Comparison of ENCODE assay signal across 16 mouse cellular contexts in genomic region chr4:105708080-105708796, GRCm38 (mm10).
A peak's percentile ranks its signal among the peaks of the same experiment; 100 is the strongest.
DNase-seq lines count a peak whose midpoint lies in the region; ATAC-seq and TF ChIP-seq lines count a peak whose summit lies in the region.
"Had no signal": no experiment of that assay in that cellular context is flagged by ENCODE, and none has a peak within 500 bp of the region (broad histone marks: within the 10 kb centered on the region; RNA-seq: fewer than 3 reads in every experiment).

No protein-coding gene starts in this region.

- peak; percentile 81 for TF ChIP-seq EP300 in lung, postnatal 0 days (IDR thresholded peaks at IDR 0.05)

- H3K4me1 ChIP-seq in kidney, embryonic 14.5 days (ENCODE audit: control insufficient read depth, insufficient read depth, low read length) = no peaks in the 10 kb centered on the region
- no peaks in the 10 kb centered on the region; the same call in 1 of the 2 replicates for H3K4me1 ChIP-seq in lung, postnatal 0 days (ENCODE audit: insufficient read depth, low read depth, low read length)
- H3K4me1 ChIP-seq: forebrain, embryonic 13.5 days; heart, embryonic 12.5 days; hindbrain, embryonic 10.5 days; liver, embryonic 13.5 days; midbrain, embryonic 10.5 days had no signal

- 41% methylated on average over 13 of the region's 13 CpGs for WGBS in kidney, embryonic 14.5 days
- WGBS in lung, postnatal 0 days = 54% methylated on average over 13 of the region's 13 CpGs

- H3K27me3 ChIP-seq in kidney, embryonic 14.5 days (ENCODE audit: control insufficient read depth, insufficient read depth, low read length) = no peaks in the 10 kb centered on the region
- no peaks in the 10 kb centered on the region for H3K27me3 ChIP-seq in lung, postnatal 0 days (replicated peaks; ENCODE audit: insufficient read depth, low read length)
- H3K27me3 ChIP-seq: forebrain, embryonic 13.5 days; heart, embryonic 12.5 days; liver, embryonic 13.5 days had no signal

- no peak overlapping the region for H3K9ac ChIP-seq in kidney, embryonic 14.5 days (ENCODE audit: low read depth, low read length)
- H3K9ac ChIP-seq in lung, postnatal 0 days (replicated peaks; ENCODE audit: low read depth) = no peak overlapping the region
- H3K9ac ChIP-seq: forebrain, embryonic 13.5 days; heart, embryonic 12.5 days; liver, embryonic 13.5 days had no signal

- no peak for TF ChIP-seq CTCF in lung, postnatal 0 days (IDR thresholded peaks at IDR 0.05)

- ATAC-seq in kidney, embryonic 14.5 days (ENCODE audit: low FRiP score, low TSS enrichment) = peak; percentile 79; the same call in 1 of the 2 replicates
- ATAC-seq in lung, postnatal 0 days = peak; percentile 96
- ATAC-seq: forebrain, embryonic 13.5 days had no signal

- H3K9me3 ChIP-seq in kidney, embryonic 14.5 days (ENCODE audit: control insufficient read depth, low read length) = peaks cover under 1% of the 10 kb centered on the region; the same call in 1 of the 2 replicates
- 0 out of 2 replicates have a peak, but pooled peaks cover under 1% of the 10 kb centered on the region for H3K9me3 ChIP-seq in lung, postnatal 0 days (ENCODE audit: low read length)
- H3K9me3 ChIP-seq: heart, embryonic 12.5 days; liver, embryonic 13.5 days had no signal

- H3K27ac ChIP-seq in kidney, embryonic 14.5 days (ENCODE audit: low read depth, low read length) = no peak overlapping the region
- peak overlapping the region; percentile 47; the same call in 1 of the 2 replicates for H3K27ac ChIP-seq in lung, postnatal 0 days (ENCODE audit: low read length)
- H3K27ac ChIP-seq: forebrain, embryonic 13.5 days; hindbrain, embryonic 10.5 days; liver, embryonic 13.5 days; midbrain, embryonic 10.5 days had no signal

- DNase-seq in kidney, adult 8-10 months = no peak
- DNase-seq in urinary bladder, postnatal 14 days (ENCODE audit: low spot score) = peak; percentile 40
- DNase-seq in urinary bladder, postnatal 10 days (ENCODE audit: low spot score) = no peak
- DNase-seq in lung, postnatal 0 days (ENCODE audit: low spot score) = peak; percentile 93
- no peak for DNase-seq in cerebellum, adult 18-20 months
- no peak for DNase-seq in thymus, postnatal 0 days (ENCODE audit: low spot score)
- DNase-seq in cerebellum, adult 9-10 months = no peak
- DNase-seq: cerebellum, adult 11-12 months; liver, embryonic 13.5 days; retina, postnatal 1 day; thymus, postnatal 25 days had no signal

- H3K36me3 ChIP-seq in kidney, embryonic 14.5 days (ENCODE audit: control insufficient read depth, insufficient read depth, low read length) = no peaks in the 10 kb centered on the region
- H3K36me3 ChIP-seq in lung, postnatal 0 days (ENCODE audit: insufficient read depth, low read length) = no peaks in the 10 kb centered on the region
- H3K36me3 ChIP-seq: heart, embryonic 12.5 days; hindbrain, embryonic 10.5 days; liver, embryonic 13.5 days; midbrain, embryonic 10.5 days had no signal

- no peak overlapping the region for H3K4me2 ChIP-seq in kidney, embryonic 14.5 days (replicated peaks; ENCODE audit: low read depth, low read length)
- no peak overlapping the region for H3K4me2 ChIP-seq in lung, postnatal 0 days (replicated peaks; ENCODE audit: low read depth, low read length)
- H3K4me2 ChIP-seq: forebrain, embryonic 13.5 days; heart, embryonic 12.5 days; liver, embryonic 13.5 days had no signal

- no peak overlapping the region for H3K4me3 ChIP-seq in kidney, embryonic 14.5 days (ENCODE audit: low read length)
- H3K4me3 ChIP-seq in lung, postnatal 0 days (ENCODE audit: low read depth, low read length) = no peak overlapping the region
- H3K4me3 ChIP-seq: forebrain, embryonic 13.5 days; heart, embryonic 12.5 days; hindbrain, embryonic 10.5 days; liver, embryonic 13.5 days; midbrain, embryonic 10.5 days had no signal

Comparison
In these comparisons a context has a peak if more than half of its experiments do, and no peak if none do; other contexts are left out.
1. DNase-seq: peak in urinary bladder, postnatal 14 days (single experiment) and lung, postnatal 0 days (single experiment); none in kidney, adult 8-10 months (0 of 2), urinary bladder, postnatal 10 days (single experiment), cerebellum, adult 18-20 months (0 of 2), thymus, postnatal 0 days (single experiment) and cerebellum, adult 9-10 months (single experiment).